Mouse (Mus musculus): Measurements from ENCODE around the gene Slc51a. TPM values are rescaled to one million over a fixed set of nuclear protein-coding genes. Genes with fewer than 3 reads are reported as not detected.

Gene Slc51a
- polyA plus RNA-seq (2014; fragmentation: Nextera tagmentation; extraction: Ambion mirVana), result 0.26 and 0.36 TPM in 2 replicates

- DNase-seq (ENCODE audit: low spot score, missing footprints), result no peak
- no peak for ATAC-seq (ENCODE audit: low FRiP score)
- no peak within 1 kb of the TSS for H3K27ac ChIP-seq (ENCODE audit: low read depth, low read length)
- H3K9ac ChIP-seq (ENCODE audit: low read length), result no peak within 1 kb of the TSS
- H3K9me3 ChIP-seq (ENCODE audit: control insufficient read depth, low read length), result no peaks in the 10 kb centered on the region
- H3K4me1 ChIP-seq (ENCODE audit: control insufficient read depth, insufficient read depth, low read length), result no peaks in the 10 kb centered on the region
- 58% methylated on average over 15 of the region's 15 CpGs for WGBS
- H3K36me3 ChIP-seq (ENCODE audit: control insufficient read depth, insufficient read depth, low read length), result no peaks in the 10 kb centered on the region
- H3K27me3 ChIP-seq (ENCODE audit: control insufficient read depth, insufficient read depth, low read length), result no peaks in the 10 kb centered on the region
- no peak within 1 kb of the TSS for H3K4me2 ChIP-seq
- no peak within 1 kb of the TSS for H3K4me3 ChIP-seq (ENCODE audit: low read depth, low read length)
Observed at GRCm38 (mm10) chr16:32487234-32488111, at the start of gene Slc51a. Slc51a (minus strand) TSS chr16:32487879.

- Histone ChIP-seq H3K4me3 (ENCODE audit: low read depth, low read length) (no peak overlapping the region), H3K36me3 (ENCODE audit: control insufficient read depth, insufficient read depth, low read length) (no peaks in the 10 kb centered on the region), H3K4me2 (no peak overlapping the region), H3K9me3 (ENCODE audit: control insufficient read depth, low read length) (no peaks in the 10 kb centered on the region), H3K9ac (ENCODE audit: low read length) (no peak overlapping the region), H3K27ac (ENCODE audit: low read depth, low read length) (no peak overlapping the region), H3K27me3 (ENCODE audit: control insufficient read depth, insufficient read depth, low read length) (no peaks in the 10 kb centered on the region), H3K4me1 (ENCODE audit: control insufficient read depth, insufficient read depth, low read length) (peaks cover 22% of the 10 kb centered on the region)
- WGBS, result 31% methylated on average over 5 of the region's 5 CpGs
- ATAC-seq (ENCODE audit: low FRiP score) (no peak), DNase-seq (ENCODE audit: low spot score, missing footprints) (no peak)
Observed at GRCm38 (mm10) chr16:32535157-32535751, 47.6 kb upstream of the Slc51a start.

DNA sequence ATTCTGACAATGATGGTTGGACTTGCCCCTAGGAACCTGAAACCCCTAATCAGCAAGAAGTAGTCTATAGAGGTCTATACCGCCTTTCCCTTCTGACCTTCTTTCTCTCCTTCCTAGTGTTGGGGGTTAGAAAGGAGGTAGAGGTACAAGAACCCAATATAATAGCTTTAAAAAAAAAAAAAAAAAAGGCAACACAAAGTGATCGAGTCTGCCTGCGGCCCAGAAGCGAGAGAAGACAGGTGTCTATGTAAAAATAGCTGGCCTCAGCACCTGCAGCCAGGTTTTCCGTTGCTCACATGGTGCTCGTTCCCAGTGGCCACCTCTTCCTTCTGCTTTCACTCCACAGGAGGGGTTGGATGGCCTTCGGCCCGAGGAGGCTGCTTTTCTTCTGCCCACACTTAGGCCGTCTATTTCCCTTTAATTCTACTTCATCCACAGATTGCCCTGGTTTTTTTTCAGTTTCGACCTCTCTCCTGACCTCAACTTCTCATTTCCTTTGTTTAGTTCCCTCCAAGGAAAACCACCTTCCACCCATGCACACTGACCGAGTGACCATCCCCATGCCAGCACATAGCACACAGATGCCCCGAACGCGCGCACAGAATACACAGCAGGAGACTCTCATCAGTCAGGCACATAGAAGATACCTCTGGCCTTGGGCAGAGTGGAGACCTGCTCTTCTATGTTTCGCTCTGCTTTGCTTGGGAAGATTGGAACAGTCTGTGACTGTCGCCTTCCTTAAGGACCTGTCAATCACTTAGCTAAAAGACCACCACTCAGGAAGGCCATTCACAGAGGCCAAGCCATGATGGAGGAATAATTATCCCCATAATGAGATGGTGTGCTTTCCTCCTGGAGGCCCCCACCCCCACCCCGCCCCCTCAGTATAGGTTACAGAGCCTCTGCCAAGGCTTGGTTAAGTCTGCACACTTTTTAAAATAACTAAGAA, 45.5 kb upstream of the Slc51a start:
- Histone ChIP-seq H3K27ac (ENCODE audit: low read depth, low read length) (no peak overlapping the region), H3K4me2 (no peak overlapping the region)
- DNase-seq (ENCODE audit: low spot score, missing footprints), result no peak

DNA sequence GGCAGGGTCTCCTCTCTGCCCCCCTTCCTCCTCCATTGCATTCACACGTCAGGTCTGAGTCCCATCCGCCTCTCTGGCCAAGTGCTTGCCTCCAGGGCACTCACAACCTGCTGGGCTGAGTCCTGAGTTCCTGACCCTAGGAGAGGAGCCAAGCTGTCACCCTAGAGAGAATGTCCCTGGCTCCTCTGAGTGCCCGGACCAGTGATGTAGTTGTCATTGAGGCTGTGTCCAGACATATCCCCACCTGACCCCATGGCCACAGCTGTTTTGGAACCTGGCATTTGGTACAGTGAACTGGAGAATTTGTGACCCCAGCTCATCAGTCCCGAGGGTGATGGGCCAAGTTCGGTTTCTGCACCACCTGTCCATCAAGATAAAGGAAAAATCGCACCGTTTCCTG, 39.2 kb upstream of the Slc51a start:
- Histone ChIP-seq H3K27ac (ENCODE audit: low read depth, low read length) (no peak overlapping the region), H3K27me3 (ENCODE audit: control insufficient read depth, insufficient read depth, low read length) (no peaks in the 10 kb centered on the region), H3K4me3 (ENCODE audit: low read depth, low read length) (no peak overlapping the region), H3K4me1 (ENCODE audit: control insufficient read depth, insufficient read depth, low read length) (peaks cover 6% of the 10 kb centered on the region), H3K36me3 (ENCODE audit: control insufficient read depth, insufficient read depth, low read length) (no peaks in the 10 kb centered on the region), H3K9ac (ENCODE audit: low read length) (no peak overlapping the region), H3K9me3 (ENCODE audit: control insufficient read depth, low read length) (no peaks in the 10 kb centered on the region), H3K4me2 (no peak overlapping the region)
- DNase-seq (ENCODE audit: low spot score, missing footprints) (no peak), ATAC-seq (ENCODE audit: low FRiP score) (no peak)
- 70% methylated on average over 7 of the region's 7 CpGs for WGBS

More for the DNA sequence above, 45.5 kb upstream of the Slc51a start:
- no peaks in the 10 kb centered on the region for H3K36me3 ChIP-seq (ENCODE audit: control insufficient read depth, insufficient read depth, low read length)
- H3K4me3 ChIP-seq (ENCODE audit: low read depth, low read length), result no peak overlapping the region
- H3K9ac ChIP-seq (ENCODE audit: low read length), result 0 out of 2 replicates have a peak overlapping the region, but pooled peaks have one; percentile 10
- WGBS, result 59% methylated on average over 18 of the region's 18 CpGs
- H3K9me3 ChIP-seq (ENCODE audit: control insufficient read depth, low read length), result no peaks in the 10 kb centered on the region
- peaks cover 18% of the 10 kb centered on the region for H3K4me1 ChIP-seq (ENCODE audit: control insufficient read depth, insufficient read depth, low read length)
- no peaks in the 10 kb centered on the region for H3K27me3 ChIP-seq (ENCODE audit: control insufficient read depth, insufficient read depth, low read length)
- ATAC-seq (ENCODE audit: low FRiP score), result no peak

GRCm38 (mm10) chr16:32524244-32524615, 36.6 kb upstream of the Slc51a start:
- H3K9ac ChIP-seq (ENCODE audit: low read length), result no peak overlapping the region
- H3K36me3 ChIP-seq (ENCODE audit: control insufficient read depth, insufficient read depth, low read length), result no peaks in the 10 kb centered on the region
- DNase-seq (ENCODE audit: low spot score, missing footprints) (no peak), ATAC-seq (ENCODE audit: low FRiP score) (no peak)
- H3K4me2 ChIP-seq, result no peak overlapping the region
- H3K9me3 ChIP-seq (ENCODE audit: control insufficient read depth, low read length), result no peaks in the 10 kb centered on the region
- peaks cover 6% of the 10 kb centered on the region for H3K4me1 ChIP-seq (ENCODE audit: control insufficient read depth, insufficient read depth, low read length)
- H3K4me3 ChIP-seq (ENCODE audit: low read depth, low read length), result no peak overlapping the region
- H3K27me3 ChIP-seq (ENCODE audit: control insufficient read depth, insufficient read depth, low read length), result no peaks in the 10 kb centered on the region
- H3K27ac ChIP-seq (ENCODE audit: low read depth, low read length), result peak overlapping the region; percentile 8; the same call in 1 of the 2 replicates
- WGBS, result 70% methylated on average over 5 of the region's 5 CpGs

GRCm38 (mm10) chr16:32523462-32524243, 36.0 kb upstream of the Slc51a start:
- Histone ChIP-seq H3K4me2 (no peak overlapping the region), H3K27me3 (ENCODE audit: control insufficient read depth, insufficient read depth, low read length) (no peaks in the 10 kb centered on the region), H3K36me3 (ENCODE audit: control insufficient read depth, insufficient read depth, low read length) (no peaks in the 10 kb centered on the region), H3K9ac (ENCODE audit: low read length) (no peak overlapping the region), H3K9me3 (ENCODE audit: control insufficient read depth, low read length) (no peaks in the 10 kb centered on the region), H3K4me3 (ENCODE audit: low read depth, low read length) (no peak overlapping the region), H3K4me1 (ENCODE audit: control insufficient read depth, insufficient read depth, low read length) (peaks cover 6% of the 10 kb centered on the region), H3K27ac (ENCODE audit: low read depth, low read length) (0 out of 2 replicates have a peak overlapping the region, but pooled peaks have one; percentile 8)
- ATAC-seq (ENCODE audit: low FRiP score), result peak; percentile 80
- no peak for DNase-seq (ENCODE audit: low spot score, missing footprints)
- 60% methylated on average over 8 of the region's 8 CpGs for WGBS

GRCm38 (mm10) chr16:32522578-32523194, 35.0 kb upstream of the Slc51a start:
- H3K4me1 ChIP-seq (ENCODE audit: control insufficient read depth, insufficient read depth, low read length), result peaks cover 6% of the 10 kb centered on the region
- no peaks in the 10 kb centered on the region for H3K9me3 ChIP-seq (ENCODE audit: control insufficient read depth, low read length)
- 87% methylated on average over 6 of the region's 6 CpGs for WGBS
- H3K27ac ChIP-seq (ENCODE audit: low read depth, low read length), result no peak overlapping the region
- no peaks in the 10 kb centered on the region for H3K36me3 ChIP-seq (ENCODE audit: control insufficient read depth, insufficient read depth, low read length)
- DNase-seq (ENCODE audit: low spot score, missing footprints), result no peak
- no peak overlapping the region for H3K4me2 ChIP-seq
- H3K27me3 ChIP-seq (ENCODE audit: control insufficient read depth, insufficient read depth, low read length), result no peaks in the 10 kb centered on the region
- H3K9ac ChIP-seq (ENCODE audit: low read length), result no peak overlapping the region
- H3K4me3 ChIP-seq (ENCODE audit: low read depth, low read length), result no peak overlapping the region
- ATAC-seq (ENCODE audit: low FRiP score), result no peak

GRCm38 (mm10) chr16:32520372-32520748, 32.7 kb upstream of the Slc51a start:
- no peak overlapping the region for H3K9ac ChIP-seq (ENCODE audit: low read length)
- H3K27ac ChIP-seq (ENCODE audit: low read depth, low read length), result no peak overlapping the region
- H3K9me3 ChIP-seq (ENCODE audit: control insufficient read depth, low read length), result no peaks in the 10 kb centered on the region
- DNase-seq (ENCODE audit: low spot score, missing footprints), result no peak
- WGBS, result 60% methylated on average over 9 of the region's 9 CpGs
- no peak overlapping the region for H3K4me2 ChIP-seq
- ATAC-seq (ENCODE audit: low FRiP score), result no peak
- peaks cover 18% of the 10 kb centered on the region for H3K4me1 ChIP-seq (ENCODE audit: control insufficient read depth, insufficient read depth, low read length)
- H3K4me3 ChIP-seq (ENCODE audit: low read depth, low read length), result no peak overlapping the region
- no peaks in the 10 kb centered on the region for H3K36me3 ChIP-seq (ENCODE audit: control insufficient read depth, insufficient read depth, low read length)
- H3K27me3 ChIP-seq (ENCODE audit: control insufficient read depth, insufficient read depth, low read length), result no peaks in the 10 kb centered on the region
